Mouse (Mus musculus) MEL (cell line): Measurements from ENCODE around the gene Dnajc5g. TPM values are rescaled to one million over a fixed set of nuclear protein-coding genes. Genes with fewer than 3 reads are reported as not detected.

ENCODE experiments used
- DNase-seq: peaks from one replicate; pipeline ENCODE4 v3.0.0; 2011; ENCODE audit warnings: low read depth, low spot score
- H3K27ac ChIP-seq: 2 replicates; pipeline ENCODE4 v1.5.1; 2012; ENCODE audit warnings: low read depth, mild to moderate bottlenecking, control low read depth, low read length, moderate library complexity; ENCODE audit not compliant: control insufficient read depth
- H3K27me3 ChIP-seq, 2 experiments: fragments of 150-350 bp in 1 of 2; sonication (generic) in 1 of 2; 2 replicates each; pipeline ENCODE4 v1.6.1; 2012; ENCODE audit warnings: low read length in 2 of 2, mild to moderate bottlenecking in 2 of 2, improper control_type of control experiment in 1 of 2, moderate library complexity in 1 of 2; ENCODE audit not compliant: insufficient read depth in 2 of 2, control insufficient read depth in 1 of 2
- H3K36me3 ChIP-seq, 2 experiments: 2 replicates each; pipeline ENCODE4 v1.6.1; 2012 to 2014; ENCODE audit warnings: low read length in 2 of 2, improper control_type of control experiment in 1 of 2, inconsistent platforms in 1 of 2, mild to moderate bottlenecking in 1 of 2; ENCODE audit not compliant: insufficient read depth in 2 of 2, control insufficient read depth in 1 of 2
- H3K4me1 ChIP-seq, 2 experiments: fragments of 150-350 bp in 1 of 2; sonication (generic) in 1 of 2; 2 replicates each; pipeline ENCODE4 v1.6.1; 2012; ENCODE audit warnings: low read length in 2 of 2, improper control_type of control experiment in 1 of 2, mild to moderate bottlenecking in 1 of 2; ENCODE audit not compliant: insufficient read depth in 2 of 2, control insufficient read depth in 1 of 2
- H3K4me3 ChIP-seq, 2 experiments: fragments of 150-350 bp in 1 of 2; sonication (generic) in 1 of 2; 2 replicates each; pipeline ENCODE4 v1.5.1; 2012; ENCODE audit warnings: low read depth in 2 of 2, low read length in 2 of 2, mild to moderate bottlenecking in 2 of 2, moderate library complexity in 2 of 2, control low read depth in 1 of 2, improper control_type of control experiment in 1 of 2; ENCODE audit not compliant: control insufficient read depth in 1 of 2, insufficient read depth in 1 of 2
- H3K79me2 ChIP-seq: 2 replicates; pipeline ENCODE4 v1.6.1; 2012; ENCODE audit warnings: mild to moderate bottlenecking, low read length, moderate library complexity; ENCODE audit not compliant: control insufficient read depth, poor library complexity, insufficient read depth
- H3K9ac ChIP-seq: 2 replicates; pipeline ENCODE4 v1.6.1; 2012; ENCODE audit warnings: low read depth, mild to moderate bottlenecking, control low read depth, low read length, moderate library complexity; ENCODE audit not compliant: control insufficient read depth, poor library complexity, severe bottlenecking
- H3K9me3 ChIP-seq: fragments of 150-350 bp; sonication (generic); replicated peaks from 2 replicates; pipeline ENCODE4 v1.6.1; 2012; ENCODE audit warnings: mild to moderate bottlenecking, low read length, improper control_type of control experiment, moderate library complexity; ENCODE audit not compliant: insufficient read depth
- BHLHE40 ChIP-seq: IDR thresholded peaks from 2 replicates; pipeline ENCODE4 v1.6.1; 2012; ENCODE audit warnings: low read depth, mild to moderate bottlenecking, inconsistent platforms, low read length, improper control_type of control experiment, borderline replicate concordance
- CHD1 ChIP-seq: IDR thresholded peaks from 2 replicates; pipeline ENCODE4 v1.6.1; 2012; ENCODE audit warnings: low read depth, mild to moderate bottlenecking, inconsistent platforms, low read length, improper control_type of control experiment
- CHD2 ChIP-seq: IDR thresholded peaks from 2 replicates; pipeline ENCODE4 v1.6.1; 2011; ENCODE audit warnings: low read length, improper control_type of control experiment
- CTCF ChIP-seq, 3 experiments: IDR thresholded peaks in 2 of 3; conservative IDR thresholded peaks in 1 of 3; 2 replicates each; pipeline ENCODE4 v1.5.1; 2011 to 2012; ENCODE audit warnings: low read length in 3 of 3, low read depth in 2 of 3, mild to moderate bottlenecking in 2 of 3, improper control_type of control experiment in 1 of 3, inconsistent platforms in 1 of 3, mixed read lengths in 1 of 3, moderate library complexity in 1 of 3; ENCODE audit not compliant: control insufficient read depth in 1 of 3, insufficient read depth in 1 of 3, poor library complexity in 1 of 3, severe bottlenecking in 1 of 3
- E2F4 ChIP-seq: IDR thresholded peaks from 2 replicates; pipeline ENCODE4 v1.6.1; 2011; ENCODE audit warnings: low read depth, low read length, improper control_type of control experiment, borderline replicate concordance
- KAT2A ChIP-seq: conservative IDR thresholded peaks from 2 replicates; pipeline ENCODE4 v1.6.1; 2012; ENCODE audit warnings: low read depth, low read length, improper control_type of control experiment, inconsistent platforms
- MAFK ChIP-seq: IDR thresholded peaks from 2 replicates; pipeline ENCODE4 v1.6.1; 2011; ENCODE audit warnings: low read depth, mild to moderate bottlenecking, low read length, improper control_type of control experiment, borderline replicate concordance
- MAX ChIP-seq: IDR thresholded peaks from 2 replicates; pipeline ENCODE4 v1.6.1; 2011; ENCODE audit warnings: low read length, improper control_type of control experiment
- MAZ ChIP-seq: IDR thresholded peaks from 2 replicates; pipeline ENCODE4 v1.6.1; 2012; ENCODE audit warnings: low read depth, mild to moderate bottlenecking, inconsistent platforms, low read length, improper control_type of control experiment
- MXI1 ChIP-seq: IDR thresholded peaks from 2 replicates; pipeline ENCODE4 v1.6.1; 2011; ENCODE audit warnings: mild to moderate bottlenecking, low read depth, low read length, improper control_type of control experiment
- MYC ChIP-seq: IDR thresholded peaks from 2 replicates; pipeline ENCODE4 v1.6.1; 2011; ENCODE audit warnings: low read depth, mild to moderate bottlenecking, low read length, improper control_type of control experiment, moderate library complexity
- NELFE ChIP-seq: IDR thresholded peaks from 2 replicates; pipeline ENCODE4 v1.6.1; 2011; ENCODE audit warnings: low read depth, low read length, improper control_type of control experiment
- NRF1 ChIP-seq: IDR thresholded peaks from 2 replicates; pipeline ENCODE4 v1.6.1; 2014; ENCODE audit warnings: low read depth, mild to moderate bottlenecking, inconsistent platforms, low read length, improper control_type of control experiment, moderate library complexity; ENCODE audit not compliant: poor library complexity, insufficient read depth, severe bottlenecking
- POLR2A ChIP-seq, 2 experiments: IDR thresholded peaks; 2 replicates each; pipeline ENCODE4 v1.6.1; 2011 to 2012; ENCODE audit warnings: low read length in 2 of 2, mild to moderate bottlenecking in 2 of 2, control low read depth in 1 of 2, improper control_type of control experiment in 1 of 2, low read depth in 1 of 2, moderate library complexity in 1 of 2; ENCODE audit not compliant: control insufficient read depth in 1 of 2, insufficient read depth in 1 of 2, poor library complexity in 1 of 2
- POLR2AphosphoS2 ChIP-seq: IDR thresholded peaks from 2 replicates; pipeline ENCODE4 v1.6.1; 2011; ENCODE audit warnings: low read length, improper control_type of control experiment
- RAD21 ChIP-seq: IDR thresholded peaks from 2 replicates; pipeline ENCODE4 v1.6.1; 2011; ENCODE audit warnings: mild to moderate bottlenecking, low read depth, low read length, improper control_type of control experiment
- RCOR1 ChIP-seq: IDR thresholded peaks from 2 replicates; pipeline ENCODE4 v1.6.1; 2012; ENCODE audit warnings: low read depth, mild to moderate bottlenecking, inconsistent platforms, low read length, improper control_type of control experiment
- SMC3 ChIP-seq: IDR thresholded peaks from 2 replicates; pipeline ENCODE4 v1.6.1; 2011; ENCODE audit warnings: low read depth, low read length, improper control_type of control experiment
- TAL1 ChIP-seq: IDR thresholded peaks from 2 replicates; pipeline ENCODE4 v1.6.1; 2012; ENCODE audit warnings: mild to moderate bottlenecking, inconsistent platforms, low read length, moderate library complexity, mixed read lengths
- TBP ChIP-seq: IDR thresholded peaks from 2 replicates; pipeline ENCODE4 v1.8.0; 2011; ENCODE audit warnings: low read depth, low read length, improper control_type of control experiment
- UBTF ChIP-seq: IDR thresholded peaks from 2 replicates; pipeline ENCODE4 v1.6.1; 2012; ENCODE audit warnings: low read depth, mild to moderate bottlenecking, inconsistent platforms, low read length, improper control_type of control experiment, moderate library complexity, borderline replicate concordance; ENCODE audit not compliant: insufficient read depth
- USF2 ChIP-seq, 2 experiments: IDR thresholded peaks; 2 replicates each; pipeline ENCODE4 v1.6.1; 2011 to 2012; ENCODE audit warnings: improper control_type of control experiment in 2 of 2, low read length in 2 of 2, borderline replicate concordance in 1 of 2, inconsistent platforms in 1 of 2, low read depth in 1 of 2, mild to moderate bottlenecking in 1 of 2; ENCODE audit not compliant: insufficient read depth in 1 of 2
- ZC3H11A ChIP-seq: IDR thresholded peaks from 2 replicates; pipeline ENCODE4 v1.6.1; 2012; ENCODE audit warnings: low read depth, mild to moderate bottlenecking, inconsistent platforms, low read length, improper control_type of control experiment
- ZMIZ1 ChIP-seq: IDR thresholded peaks from 2 replicates; pipeline ENCODE4 v1.6.1; 2012; ENCODE audit warnings: low read depth, mild to moderate bottlenecking, inconsistent platforms, low read length, improper control_type of control experiment, moderate library complexity
- polyA plus RNA-seq, 2 experiments: library from polyadenylated mRNA; stranded (reverse) in 1 of 2; unstranded in 1 of 2; fragments of >175 nt in 1 of 2; fragments of >200 nt in 1 of 2; gene quantifications; 2 replicates each; pipeline versions ENCODE4 v1.2.1 to v1.2.4; 2012; ENCODE audit warnings: low replicate concordance in 2 of 2, low read depth in 1 of 2; ENCODE audit not compliant: insufficient read length in 2 of 2, insufficient read depth in 1 of 2, missing spikeins in 1 of 2
- total RNA-seq: library from RNA; depleted of rRNA; stranded (reverse); fragments of 300-350 nt; gene quantifications from 2 replicates; pipeline ENCODE4 v1.2.3, GENCODE M21; 2012

Gene Dnajc5g
- total and polyA plus RNA-seq, 3 experiments = not detected

- no peak for TF ChIP-seq E2F4
- no peak for TF ChIP-seq SMC3
- TF ChIP-seq UBTF = no peak
- TF ChIP-seq USF2 (IDR thresholded peaks at IDR 0.05; ENCODE audit: borderline replicate concordance in 1 of 2, insufficient read depth in 1 of 2, low read depth in 1 of 2, low read length in 2 of 2) = no peak
- peak in 1 of 2 experiments; percentile 35; a peak in 1 of 4 replicates for TF ChIP-seq POLR2A (IDR thresholded peaks at IDR 0.05; ENCODE audit: control insufficient read depth in 1 of 2, insufficient read depth in 1 of 2, low read depth in 1 of 2, low read length in 2 of 2, poor library complexity in 1 of 2)
- TF ChIP-seq MAFK = peak; percentile 76
- TF ChIP-seq BHLHE40 = no peak
- TF ChIP-seq, all 39 proteins: peak for 2
- H3K79me2 ChIP-seq = no peaks in the 10 kb centered on the region
- peaks cover 2 to 3% of the 10 kb centered on the region in 2 experiments; a peak in 3 of 4 replicates for H3K36me3 ChIP-seq
- H3K27me3 ChIP-seq = no peaks in the 10 kb centered on the region
- no peak overlapping the region for H3K4me3 ChIP-seq
- peaks cover 0 to 11% of the 10 kb centered on the region in 2 experiments; a peak in 2 of 4 replicates for H3K4me1 ChIP-seq
- DNase-seq = no peak
- no peak overlapping the region for H3K9ac ChIP-seq
- no peaks in the 10 kb centered on the region for H3K9me3 ChIP-seq
- H3K27ac ChIP-seq = no peak overlapping the region
Measured at GRCm38 (mm10) chr5:31080059-31080794, 25.9 kb upstream of the Dnajc5g start.

GRCm38 (mm10) chr5:31080795-31081164 is 25.3 kb upstream of the Dnajc5g start:
- no peak for DNase-seq
- Histone ChIP-seq H3K4me3 (no peak overlapping the region), H3K27me3 (no peaks in the 10 kb centered on the region), H3K4me1 (peaks cover 0 to 11% of the 10 kb centered on the region in 2 experiments; a peak in 2 of 4 replicates), H3K9ac (no peak overlapping the region), H3K9me3 (no peaks in the 10 kb centered on the region), H3K79me2 (no peaks in the 10 kb centered on the region), H3K27ac (no peak overlapping the region), H3K36me3 (peaks cover 2 to 3% of the 10 kb centered on the region in 2 experiments; a peak in 3 of 4 replicates)
- no peak for TF ChIP-seq MYC
- TF ChIP-seq MAZ = no peak
- peak; percentile 2; the same call in 1 of the 2 replicates for TF ChIP-seq MAFK

- Histone ChIP-seq H3K4me3 (no peak overlapping the region), H3K27me3 (no peaks in the 10 kb centered on the region), H3K9ac (no peak overlapping the region), H3K79me2 (no peaks in the 10 kb centered on the region), H3K4me1 (peaks cover 0 to 11% of the 10 kb centered on the region in 2 experiments; a peak in 2 of 4 replicates), H3K36me3 (peaks cover 0 to 3% of the 10 kb centered on the region in 2 experiments; a peak in 3 of 4 replicates), H3K9me3 (no peaks in the 10 kb centered on the region), H3K27ac (no peak overlapping the region)
- peak; percentile 88 for DNase-seq
- TF ChIP-seq RCOR1 (no peak), RAD21 (peak; percentile 30), CHD2 (no peak), CHD1 (no peak), POLR2A (IDR thresholded peaks at IDR 0.05; ENCODE audit: control insufficient read depth in 1 of 2, insufficient read depth in 1 of 2, low read depth in 1 of 2, low read length in 2 of 2, poor library complexity in 1 of 2) (peak in 1 of 2 experiments; percentile 29; a peak in 1 of 4 replicates), MAX (peak; percentile 48; the same call in 1 of the 2 replicates), POLR2AphosphoS2 (0 out of 2 replicates have a peak, but pooled peaks have one; percentile 50), NELFE (no peak), TBP (no peak), KAT2A (no peak), SMC3 (peak; percentile 69), ZC3H11A (peak; percentile 9; the same call in 1 of the 2 replicates), NRF1 (no peak), MYC (no peak), TAL1 (no peak), ZMIZ1 (0 out of 2 replicates have a peak, but pooled peaks have one; percentile 20), CTCF (IDR thresholded peaks at IDR 0.05 in 2 of 3, conservative IDR thresholded peaks at IDR 0.05 in 1 of 3; ENCODE audit: control insufficient read depth in 1 of 3, insufficient read depth in 1 of 3, low read depth in 2 of 3, low read length in 3 of 3, poor library complexity in 1 of 3, severe bottlenecking in 1 of 3) (peak; percentile 85 to 99 (median 86)), MXI1 (peak; percentile 51; the same call in 1 of the 2 replicates)
Measured at GRCm38 (mm10) chr5:31081386-31081785, 24.7 kb upstream of the Dnajc5g start.
